Mouse (Mus musculus): ENCODE data around the gene Kcnmb4.

Kcnmb4 gene

GRCm38 (mm10) chr10:116473759-116474549, at the start of gene Kcnmb4:
TSS of gene Kcnmb4 (minus strand) at chr10:116473878.
- peak; percentile 82 to 86 for DNase-seq

GRCm38 (mm10) chr10:116519588-116519987, 45.9 kb upstream of the Kcnmb4 start:
- no peak for DNase-seq

GRCm38 (mm10) chr10:116515590-116515989, 41.9 kb upstream of the Kcnmb4 start:
- no peak for DNase-seq

- DNase-seq, result no peak
Observed at GRCm38 (mm10) chr10:116515158-116515557, 41.5 kb upstream of the Kcnmb4 start.

GRCm38 (mm10) chr10:116513254-116513635, 39.6 kb upstream of the Kcnmb4 start:
- no peak for DNase-seq

GRCm38 (mm10) chr10:116512521-116513253, 39.0 kb upstream of the Kcnmb4 start:
- DNase-seq, result no peak

- DNase-seq, result no peak
Observed at GRCm38 (mm10) chr10:116505303-116506014, 31.8 kb upstream of the Kcnmb4 start.

GRCm38 (mm10) chr10:116492768-116493167, 19.1 kb upstream of the Kcnmb4 start:
- no peak for DNase-seq

- DNase-seq, result peak; percentile 27 to 45
Observed at GRCm38 (mm10) chr10:116486895-116487747, 13.4 kb upstream of the Kcnmb4 start.

- DNase-seq, result no peak
Observed at GRCm38 (mm10) chr10:116481917-116482316, 8.2 kb upstream of the Kcnmb4 start.

GRCm38 (mm10) chr10:116480988-116481387, 7.3 kb upstream of the Kcnmb4 start:
- DNase-seq, result no peak

- no peak for DNase-seq
Observed at GRCm38 (mm10) chr10:116476559-116476958, 2.9 kb upstream of the Kcnmb4 start.

- DNase-seq, result no peak
Observed at GRCm38 (mm10) chr10:116475725-116476124, 2.0 kb upstream of the Kcnmb4 start.

- peak; percentile 73 to 79 for DNase-seq
Observed at GRCm38 (mm10) chr10:116473071-116473758, 463 bp downstream of the Kcnmb4 start.

- DNase-seq, result no peak
Observed at GRCm38 (mm10) chr10:116472579-116472978, 1.1 kb downstream of the Kcnmb4 start.

GRCm38 (mm10) chr10:116470306-116470925, 3.3 kb downstream of the Kcnmb4 start:
- DNase-seq, result peak; percentile 44 to 56

GRCm38 (mm10) chr10:116468094-116468493, 5.6 kb downstream of the Kcnmb4 start:
- DNase-seq, result no peak

GRCm38 (mm10) chr10:116463753-116464345, 9.8 kb downstream of the Kcnmb4 start:
- DNase-seq, result no peak

- DNase-seq, result no peak
Observed at GRCm38 (mm10) chr10:116461443-116461842, 12.2 kb downstream of the Kcnmb4 start.

GRCm38 (mm10) chr10:116458786-116459185, 14.9 kb downstream of the Kcnmb4 start:
- no peak for DNase-seq

- no peak for DNase-seq
Observed at GRCm38 (mm10) chr10:116452771-116453170, 20.9 kb downstream of the Kcnmb4 start.

All from cerebellum, postnatal 25 days (tissue).